Mouse (Mus musculus) neural tube, embryonic 11.5 days (tissue): ENCODE data around the gene Cox20. TPM values are rescaled to one million over a fixed set of nuclear protein-coding genes. Genes with fewer than 3 reads are reported as not detected.
"Not testable (repeated sequence)": the region's sequence is repeated elsewhere in the genome, so short reads cannot be mapped to it uniquely, and the experiment has no call there.

Experiments
- ATAC-seq: fragments of 200-750 bp; cut with Nextera tagmentation; 2 replicates; pipeline ENCODE4 v1.8.0; 2017; ENCODE audit warnings: moderate number of reproducible peaks, mild to moderate bottlenecking, moderate TSS enrichment, moderate library complexity; ENCODE audit not compliant: insufficient read depth, low FRiP score, low TSS enrichment
- DNase-seq: peaks from one replicate; pipeline ENCODE4 v3.0.0-alpha.2; 2015; ENCODE audit warnings: low spot score
- H3K27ac ChIP-seq: fragments of 300-500 bp; sonication (generic); 2 replicates; pipeline ENCODE4 v1.5.1; 2014; ENCODE audit warnings: low read depth, mild to moderate bottlenecking, low read length
- H3K27me3 ChIP-seq: fragments of 300-500 bp; sonication (generic); 2 replicates; pipeline ENCODE4 v1.6.1; 2014; ENCODE audit warnings: mild to moderate bottlenecking, low read length, mixed read lengths; ENCODE audit not compliant: control insufficient read depth, insufficient read depth
- H3K36me3 ChIP-seq: fragments of 300-500 bp; sonication (generic); 2 replicates; pipeline ENCODE4 v1.6.1; 2014; ENCODE audit warnings: mild to moderate bottlenecking, low read length, moderate library complexity, mixed read lengths; ENCODE audit not compliant: control insufficient read depth, insufficient read depth
- H3K4me1 ChIP-seq: fragments of 300-500 bp; sonication (generic); 2 replicates; pipeline ENCODE4 v1.6.1; 2014; ENCODE audit warnings: low read length, mixed read lengths; ENCODE audit not compliant: control insufficient read depth, insufficient read depth
- H3K4me2 ChIP-seq: fragments of 300-500 bp; sonication (generic); 2 replicates; pipeline ENCODE4 v1.6.1; 2014; ENCODE audit warnings: low read depth, mild to moderate bottlenecking, moderate library complexity
- H3K4me3 ChIP-seq: fragments of 300-500 bp; sonication (generic); 2 replicates; pipeline ENCODE4 v1.5.1; 2014; ENCODE audit warnings: low read depth, low read length
- H3K9ac ChIP-seq: fragments of 300-500 bp; sonication (generic); 2 replicates; pipeline ENCODE4 v1.6.1; 2014; ENCODE audit warnings: mild to moderate bottlenecking, low read length
- H3K9me3 ChIP-seq: fragments of 300-500 bp; sonication (generic); 2 replicates; pipeline ENCODE4 v1.6.1; 2016; ENCODE audit warnings: low read length; ENCODE audit not compliant: control insufficient read depth
- WGBS: fragments of 180-500 bp; shearing (Covaris S2); extraction: QIAGEN DNeasy Blood & Tissue Kit; methylation state at CpG from one replicate; pipeline ENCODE4 v1.1.7; 2014; 5-methylcytosine and 5-hydroxymethylcytosine counted together
- polyA plus RNA-seq: library from polyadenylated mRNA; unstranded; fragments of >200 nt; fragmentation: Nextera tagmentation; extraction: Ambion mirVana; gene quantifications from 2 replicates; pipeline ENCODE4 v1.2.1, GENCODE M21; 2014

The Cox20 gene
- polyA plus RNA-seq = 102 and 104 TPM in 2 replicates

- H3K4me2 ChIP-seq = peak within 1 kb of the TSS; percentile 76
- H3K9me3 ChIP-seq = no peaks in the 10 kb centered on the region
- H3K9ac ChIP-seq = peak within 1 kb of the TSS; percentile 96
- peak within 1 kb of the TSS; percentile 65 for H3K4me3 ChIP-seq
- ATAC-seq = peak; percentile 94
- WGBS = 0% methylated on average over 81 of the region's 83 CpGs
- H3K27ac ChIP-seq = peak within 1 kb of the TSS; percentile 100
- peak; percentile 97 for DNase-seq
- H3K4me1 ChIP-seq = peaks cover 16% of the 10 kb centered on the region
- peaks cover 2% of the 10 kb centered on the region for H3K36me3 ChIP-seq
- H3K27me3 ChIP-seq = no peaks in the 10 kb centered on the region
Observed at GRCm38 (mm10) chr1:178318389-178319184, at the start of gene Cox20. TSS of gene Cox20 (plus strand) at chr1:178319130.

- Histone ChIP-seq H3K27me3 (no peaks in the 10 kb centered on the region), H3K27ac (no peak overlapping the region), H3K9me3 (no peaks in the 10 kb centered on the region), H3K4me2 (no peak overlapping the region), H3K4me1 (no peaks in the 10 kb centered on the region), H3K9ac (no peak overlapping the region), H3K36me3 (no peaks in the 10 kb centered on the region), H3K4me3 (no peak overlapping the region)
- DNase-seq = no peak
- 66% methylated on average over 6 of the region's 6 CpGs for WGBS
- 0 out of 2 replicates have a peak, but pooled peaks have one; percentile 50 for ATAC-seq
Observed at GRCm38 (mm10) chr1:178270635-178271034, 48.3 kb upstream of the Cox20 start.

GRCm38 (mm10) chr1:178275174-178275730, 43.7 kb upstream of the Cox20 start:
- no peaks in the 10 kb centered on the region for H3K36me3 ChIP-seq
- no peak overlapping the region for H3K9ac ChIP-seq
- H3K27ac ChIP-seq = no peak overlapping the region
- no peaks in the 10 kb centered on the region for H3K9me3 ChIP-seq
- DNase-seq (no peak), ATAC-seq (no peak)
- peak overlapping the region; percentile 85 for H3K4me2 ChIP-seq
- no peaks in the 10 kb centered on the region for H3K27me3 ChIP-seq
- peak overlapping the region; percentile 65; the same call in 1 of the 2 replicates for H3K4me3 ChIP-seq
- H3K4me1 ChIP-seq = no peaks in the 10 kb centered on the region
- WGBS = 21% methylated on average over 9 of the region's 9 CpGs

GRCm38 (mm10) chr1:178275738-178276053, 43.2 kb upstream of the Cox20 start:
- H3K4me1 ChIP-seq = no peaks in the 10 kb centered on the region
- peak; percentile 63 for ATAC-seq
- H3K27me3 ChIP-seq = no peaks in the 10 kb centered on the region
- no peak for DNase-seq
- H3K4me3 ChIP-seq = peak overlapping the region; percentile 65
- H3K9ac ChIP-seq = peak overlapping the region; percentile 78
- no peaks in the 10 kb centered on the region for H3K36me3 ChIP-seq
- H3K9me3 ChIP-seq = no peaks in the 10 kb centered on the region
- 6% methylated on average over 11 of the region's 11 CpGs for WGBS
- peak overlapping the region; percentile 85 for H3K4me2 ChIP-seq
- H3K27ac ChIP-seq = no peak overlapping the region

GRCm38 (mm10) chr1:178276054-178276911, 42.6 kb upstream of the Cox20 start:
- peak overlapping the region; percentile 65 for H3K4me3 ChIP-seq
- H3K4me2 ChIP-seq = peak overlapping the region; percentile 85
- no peaks in the 10 kb centered on the region for H3K27me3 ChIP-seq
- H3K36me3 ChIP-seq = no peaks in the 10 kb centered on the region
- H3K4me1 ChIP-seq = no peaks in the 10 kb centered on the region
- under 1% methylated on average over 73 of the region's 87 CpGs for WGBS
- no peaks in the 10 kb centered on the region for H3K9me3 ChIP-seq
- H3K27ac ChIP-seq = peak overlapping the region; percentile 29; the same call in 1 of the 2 replicates
- peak; percentile 85 for ATAC-seq
- peak; percentile 77 for DNase-seq
- peak overlapping the region; percentile 78 for H3K9ac ChIP-seq

- not testable (repeated sequence) for H3K4me1 ChIP-seq, H3K4me3 ChIP-seq, H3K9ac ChIP-seq, H3K27me3 ChIP-seq, ATAC-seq, H3K4me2 ChIP-seq, H3K9me3 ChIP-seq, H3K36me3 ChIP-seq, H3K27ac ChIP-seq, DNase-seq
- WGBS = 88% methylated on average over 3 of the region's 3 CpGs
Observed at GRCm38 (mm10) chr1:178283314-178283713, 35.6 kb upstream of the Cox20 start.

- 70% methylated on average over 2 of the region's 2 CpGs for WGBS
- Histone ChIP-seq H3K27ac (no peak overlapping the region), H3K9ac (no peak overlapping the region), H3K4me1 (no peaks in the 10 kb centered on the region), H3K27me3 (no peaks in the 10 kb centered on the region), H3K4me2 (no peak overlapping the region), H3K4me3 (no peak overlapping the region), H3K9me3 (no peaks in the 10 kb centered on the region), H3K36me3 (no peaks in the 10 kb centered on the region)
- no peak for ATAC-seq
- DNase-seq = no peak
Observed at GRCm38 (mm10) chr1:178283946-178284720, 34.8 kb upstream of the Cox20 start.

- Histone ChIP-seq H3K4me2 (no peak overlapping the region), H3K9ac (no peak overlapping the region), H3K27me3 (no peaks in the 10 kb centered on the region), H3K4me1 (no peaks in the 10 kb centered on the region), H3K36me3 (no peaks in the 10 kb centered on the region), H3K4me3 (no peak overlapping the region), H3K27ac (no peak overlapping the region), H3K9me3 (no peaks in the 10 kb centered on the region)
- WGBS = 74% methylated on average over 8 of the region's 8 CpGs
- DNase-seq (no peak), ATAC-seq (no peak)
Observed at GRCm38 (mm10) chr1:178287601-178288176, 31.2 kb upstream of the Cox20 start.
